Mouse (Mus musculus) intestine, embryonic 16.5 days (tissue): ENCODE results near the gene Sgms1. TPM values are rescaled to one million over a fixed set of nuclear protein-coding genes. Genes with fewer than 3 reads are reported as not detected.

Source experiments
- ATAC-seq: fragments of 200-750 bp; cut with Nextera tagmentation; 2 replicates; pipeline ENCODE4 v1.8.0; 2017; ENCODE audit warnings: moderate TSS enrichment, moderate library complexity
- H3K27ac ChIP-seq: fragments of 300-500 bp; sonication (generic); 2 replicates; pipeline ENCODE4 v1.5.1; 2014; ENCODE audit warnings: mild to moderate bottlenecking, low read length
- H3K27me3 ChIP-seq: fragments of 300-500 bp; sonication (generic); replicated peaks from 2 replicates; pipeline ENCODE4 v1.6.1; 2014; ENCODE audit warnings: low read length, control low read depth, mixed read lengths; ENCODE audit not compliant: control insufficient read depth, insufficient read depth
- H3K36me3 ChIP-seq: fragments of 300-500 bp; sonication (generic); 2 replicates; pipeline ENCODE4 v1.6.1; 2014; ENCODE audit warnings: low read length, control low read depth; ENCODE audit not compliant: control insufficient read depth, insufficient read depth
- H3K4me1 ChIP-seq: fragments of 300-500 bp; sonication (generic); 2 replicates; pipeline ENCODE4 v1.6.1; 2014; ENCODE audit warnings: low read length, control low read depth, mixed read lengths; ENCODE audit not compliant: control insufficient read depth, insufficient read depth
- H3K4me2 ChIP-seq: fragments of 300-500 bp; sonication (generic); 2 replicates; pipeline ENCODE4 v1.6.1; 2014; ENCODE audit warnings: low read depth, low read length, control low read depth
- H3K4me3 ChIP-seq: fragments of 300-500 bp; sonication (generic); 2 replicates; pipeline ENCODE4 v1.5.1; 2014; ENCODE audit warnings: mild to moderate bottlenecking, low read length
- H3K9ac ChIP-seq: fragments of 300-500 bp; sonication (generic); 2 replicates; pipeline ENCODE4 v1.6.1; 2014; ENCODE audit warnings: low read depth, low read length
- H3K9me3 ChIP-seq: fragments of 300-500 bp; sonication (generic); 2 replicates; pipeline ENCODE4 v1.6.1; 2016; ENCODE audit warnings: low read length, control low read depth; ENCODE audit not compliant: control insufficient read depth
- WGBS: fragments of 180-500 bp; shearing (Covaris S2); extraction: QIAGEN DNeasy Blood & Tissue Kit; methylation state at CpG from one replicate; pipeline ENCODE4 v1.1.7; 2014; 5-methylcytosine and 5-hydroxymethylcytosine counted together
- polyA plus RNA-seq: library from polyadenylated mRNA; unstranded; fragments of >200 nt; fragmentation: Nextera tagmentation; extraction: Ambion mirVana; gene quantifications from 2 replicates; pipeline ENCODE4 v1.2.1, GENCODE M21; 2015

Sgms1 gene
- polyA plus RNA-seq, 1 experiment from 2014 or later: 33.1 TPM

DNA sequence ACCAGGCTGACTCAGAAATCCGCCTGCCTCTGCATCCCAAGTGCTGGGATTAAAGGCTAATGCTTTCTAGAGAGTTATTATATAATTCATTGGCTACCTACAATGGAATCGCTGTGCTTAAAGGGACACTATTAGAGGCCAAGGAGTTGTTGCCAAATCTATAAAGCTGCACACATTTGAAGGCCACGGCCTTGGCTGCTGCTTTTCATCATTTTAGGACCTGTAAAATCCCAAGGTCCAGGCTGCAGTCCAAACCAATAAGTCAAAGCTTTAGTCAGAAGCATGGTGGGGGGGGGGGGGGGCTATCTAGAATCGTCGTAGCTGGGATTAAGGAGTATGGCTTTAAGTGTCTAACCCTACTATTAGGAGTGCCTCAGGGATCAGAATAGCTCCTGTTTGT, 9.0 kb upstream of the Sgms1 start:
- H3K4me2 ChIP-seq: no peak overlapping the region

DNA sequence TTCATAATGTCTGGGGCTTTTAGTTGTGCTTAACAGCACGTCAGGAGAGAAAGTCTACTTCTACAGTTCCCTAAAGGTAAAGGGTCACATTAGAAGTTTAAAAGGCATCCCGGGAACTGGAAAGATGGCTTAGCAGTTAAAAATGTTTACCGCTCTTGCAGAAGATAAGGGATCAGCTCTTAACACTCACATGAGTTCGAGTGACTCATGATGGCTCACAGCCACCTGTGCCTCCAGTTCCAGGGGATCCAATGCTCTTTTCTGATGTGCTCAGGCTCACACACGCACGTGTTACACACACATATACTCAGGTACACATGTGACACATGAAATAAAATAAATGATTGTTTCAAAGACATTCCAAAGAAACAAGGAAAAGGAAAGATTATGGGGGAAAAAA, 6.8 kb upstream of the Sgms1 start:
- Histone ChIP-seq H3K9me3 (no peaks in the 10 kb centered on the region), H3K4me3 (no peak overlapping the region), H3K36me3 (no peaks in the 10 kb centered on the region), H3K27ac (no peak overlapping the region), H3K4me2 (no peak overlapping the region), H3K4me1 (no peaks in the 10 kb centered on the region), H3K9ac (no peak overlapping the region), H3K27me3 (no peaks in the 10 kb centered on the region)
- no peak for ATAC-seq
- 71% methylated on average over 6 of the region's 6 CpGs for WGBS

More for the DNA sequence above, 9.0 kb upstream of the Sgms1 start:
- ATAC-seq: no peak
- Histone ChIP-seq H3K9me3 (no peaks in the 10 kb centered on the region), H3K36me3 (no peaks in the 10 kb centered on the region), H3K4me1 (no peaks in the 10 kb centered on the region), H3K4me3 (no peak overlapping the region), H3K9ac (no peak overlapping the region), H3K27me3 (no peaks in the 10 kb centered on the region), H3K27ac (no peak overlapping the region)
- WGBS: 72% methylated on average over 5 of the region's 5 CpGs

DNA sequence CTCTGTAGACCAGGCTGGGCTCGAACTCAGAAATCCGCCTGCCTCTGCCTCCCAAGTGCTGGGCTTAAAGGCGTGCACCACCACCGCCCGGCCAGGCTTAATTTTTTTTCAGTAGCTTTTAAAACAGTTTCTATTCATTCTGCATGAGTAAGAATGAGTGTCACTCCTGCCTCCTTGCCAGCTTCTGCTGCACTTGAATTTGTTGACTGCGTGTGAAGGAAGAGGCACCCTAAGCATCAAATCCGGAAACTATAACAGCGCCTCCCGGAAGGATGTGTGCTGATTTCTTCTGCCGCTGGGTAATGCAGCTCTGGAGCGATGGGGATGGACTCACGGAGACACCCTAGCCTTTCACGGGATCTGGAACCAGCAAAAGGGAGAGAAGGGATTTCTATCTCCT, 5.3 kb upstream of the Sgms1 start:
- no peak overlapping the region for H3K9ac ChIP-seq
- H3K4me1 ChIP-seq: peaks cover 5% of the 10 kb centered on the region
- H3K4me3 ChIP-seq: no peak overlapping the region
- no peaks in the 10 kb centered on the region for H3K9me3 ChIP-seq
- ATAC-seq: no peak
- H3K27me3 ChIP-seq: no peaks in the 10 kb centered on the region
- H3K36me3 ChIP-seq: no peaks in the 10 kb centered on the region
- whole genome bisulfite sequencing: 92% methylated on average over 13 of the region's 13 CpGs
- H3K27ac ChIP-seq: no peak overlapping the region
- H3K4me2 ChIP-seq: no peak overlapping the region

DNA sequence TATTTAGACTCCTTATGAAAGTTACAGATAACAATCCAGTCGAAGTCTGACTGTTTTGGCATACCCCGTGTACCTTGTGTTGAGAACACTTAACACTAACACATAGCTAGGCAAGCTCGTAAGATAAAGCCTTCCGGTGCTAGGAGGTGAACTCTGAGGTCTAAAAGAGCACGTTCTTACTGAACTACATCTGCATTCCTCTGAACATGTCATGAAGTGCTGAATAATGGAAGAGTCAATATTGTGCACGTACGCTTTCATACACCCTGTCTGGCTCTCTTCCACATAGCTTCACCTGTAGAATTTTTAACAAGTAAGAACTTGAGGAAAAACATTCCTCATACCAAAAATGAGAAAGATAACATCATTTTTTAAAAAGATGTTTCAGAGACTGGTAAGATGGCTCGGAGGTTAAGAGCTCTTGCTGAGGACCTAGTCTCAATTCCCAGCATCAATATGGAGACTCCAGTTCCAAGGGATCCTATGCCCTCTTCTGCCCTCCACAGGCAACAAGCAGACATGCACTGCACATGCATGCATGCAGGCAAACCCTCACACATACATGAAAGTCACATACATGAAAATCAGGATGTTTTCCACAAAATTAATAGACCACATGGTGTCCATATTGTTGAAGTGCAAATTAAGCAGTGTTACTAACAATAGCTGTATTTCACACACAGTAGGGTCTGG, 4.4 kb upstream of the Sgms1 start:
- H3K4me1 ChIP-seq: peaks cover 7% of the 10 kb centered on the region
- 85% methylated on average over 8 of the region's 8 CpGs for WGBS

DNA sequence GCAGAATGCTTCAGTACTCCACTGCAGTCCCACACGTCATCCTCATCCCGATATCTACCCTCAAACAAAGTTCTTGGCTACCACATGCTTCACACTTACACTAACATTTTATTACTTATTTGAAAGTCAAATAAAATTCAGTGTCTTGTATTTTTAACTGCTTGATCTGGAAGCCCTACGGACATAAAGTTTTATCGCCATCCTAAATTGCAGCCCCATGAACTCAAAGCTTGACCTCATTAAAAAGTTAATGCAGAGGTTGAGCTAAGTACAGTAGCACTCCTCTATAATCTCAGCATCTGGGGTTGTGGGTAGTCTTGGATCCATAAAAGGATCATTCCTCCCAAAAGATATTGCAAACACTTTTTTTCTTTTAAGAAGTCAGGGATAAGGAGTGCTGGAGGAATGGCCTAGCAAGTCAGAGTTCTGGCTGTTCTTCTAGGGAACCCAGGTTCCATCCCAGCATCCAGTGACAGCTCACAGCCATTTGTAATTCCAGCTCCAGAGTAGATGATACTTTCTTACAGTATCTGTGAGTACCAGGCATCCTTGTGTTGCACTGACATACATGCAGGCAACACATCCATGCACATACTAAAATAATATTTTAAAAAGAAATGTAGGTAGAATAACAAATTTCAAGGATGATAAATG, 3.7 kb upstream of the Sgms1 start:
- no peaks in the 10 kb centered on the region for H3K27me3 ChIP-seq
- H3K4me1 ChIP-seq: peaks cover 7% of the 10 kb centered on the region
- H3K36me3 ChIP-seq: no peaks in the 10 kb centered on the region
- no peak overlapping the region for H3K4me3 ChIP-seq
- no peak overlapping the region for H3K4me2 ChIP-seq
- no peaks in the 10 kb centered on the region for H3K9me3 ChIP-seq
- no peak overlapping the region for H3K27ac ChIP-seq
- WGBS: 84% methylated on average over 4 of the region's 4 CpGs
- no peak overlapping the region for H3K9ac ChIP-seq
- no peak for ATAC-seq

More for the DNA sequence above, 4.4 kb upstream of the Sgms1 start:
- H3K9me3 ChIP-seq: no peaks in the 10 kb centered on the region
- H3K36me3 ChIP-seq: no peaks in the 10 kb centered on the region
- no peak overlapping the region for H3K4me2 ChIP-seq
- no peak for ATAC-seq
- H3K27ac ChIP-seq: no peak overlapping the region
- H3K4me3 ChIP-seq: no peak overlapping the region
- no peaks in the 10 kb centered on the region for H3K27me3 ChIP-seq
- H3K9ac ChIP-seq: no peak overlapping the region

DNA sequence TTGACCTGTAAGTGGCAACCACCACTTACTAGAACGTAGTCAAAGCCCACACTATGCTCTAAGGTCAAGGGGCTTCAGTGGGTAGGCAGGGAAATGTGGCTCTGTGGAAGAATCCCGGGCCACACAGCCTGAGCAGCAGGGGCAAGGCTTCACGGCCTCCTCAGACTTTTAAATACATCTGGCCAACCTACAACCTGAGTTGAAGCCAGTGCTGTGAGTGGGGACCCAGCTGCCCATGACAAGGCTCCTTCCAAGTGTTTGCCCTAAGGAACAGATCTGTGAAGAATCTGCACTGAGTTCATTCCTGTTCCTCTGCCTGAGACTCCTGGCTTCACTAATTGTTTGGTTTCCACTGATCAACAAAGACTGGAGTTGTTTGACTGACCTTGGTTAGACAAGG, 1.9 kb upstream of the Sgms1 start:
- H3K4me2 ChIP-seq: no peak overlapping the region
- peaks cover 16% of the 10 kb centered on the region for H3K4me1 ChIP-seq
- H3K4me3 ChIP-seq: no peak overlapping the region
- WGBS: 95% methylated on average over 3 of the region's 3 CpGs
- H3K9ac ChIP-seq: no peak overlapping the region
- no peaks in the 10 kb centered on the region for H3K9me3 ChIP-seq
- H3K36me3 ChIP-seq: no peaks in the 10 kb centered on the region
- H3K27ac ChIP-seq: no peak overlapping the region
- H3K27me3 ChIP-seq: no peaks in the 10 kb centered on the region
- no peak for ATAC-seq

DNA sequence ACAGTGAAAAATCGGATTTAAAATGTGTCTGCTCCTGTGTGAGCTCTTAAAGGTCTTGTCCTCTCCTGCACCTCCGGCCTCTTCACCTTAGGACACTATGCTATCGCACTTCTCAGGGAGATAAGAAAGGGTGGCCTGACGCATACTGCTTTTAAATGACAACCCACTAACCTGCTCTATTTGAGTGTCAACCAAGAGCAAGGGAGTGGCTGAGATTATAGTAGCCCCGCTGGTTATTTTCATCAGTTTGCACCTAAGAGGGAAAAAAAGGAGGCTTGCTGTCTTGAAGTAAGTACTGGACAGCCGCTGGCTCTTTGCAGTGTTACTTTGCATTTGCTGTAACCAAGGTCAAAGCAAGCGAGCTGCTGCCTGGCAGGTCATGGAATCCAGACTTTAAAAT, 602 bp upstream of the Sgms1 start:
- no peaks in the 10 kb centered on the region for H3K9me3 ChIP-seq
- H3K27me3 ChIP-seq: no peaks in the 10 kb centered on the region
- 61% methylated on average over 7 of the region's 7 CpGs for WGBS
- peak overlapping the region; percentile 93 for H3K4me2 ChIP-seq
- no peak for ATAC-seq
- H3K4me3 ChIP-seq: peak overlapping the region; percentile 87
- peaks cover 19% of the 10 kb centered on the region for H3K4me1 ChIP-seq
- H3K27ac ChIP-seq: peak overlapping the region; percentile 96; the same call in 1 of the 2 replicates
- H3K36me3 ChIP-seq: no peaks in the 10 kb centered on the region
- peak overlapping the region; percentile 94; the same call in 1 of the 2 replicates for H3K9ac ChIP-seq

DNA sequence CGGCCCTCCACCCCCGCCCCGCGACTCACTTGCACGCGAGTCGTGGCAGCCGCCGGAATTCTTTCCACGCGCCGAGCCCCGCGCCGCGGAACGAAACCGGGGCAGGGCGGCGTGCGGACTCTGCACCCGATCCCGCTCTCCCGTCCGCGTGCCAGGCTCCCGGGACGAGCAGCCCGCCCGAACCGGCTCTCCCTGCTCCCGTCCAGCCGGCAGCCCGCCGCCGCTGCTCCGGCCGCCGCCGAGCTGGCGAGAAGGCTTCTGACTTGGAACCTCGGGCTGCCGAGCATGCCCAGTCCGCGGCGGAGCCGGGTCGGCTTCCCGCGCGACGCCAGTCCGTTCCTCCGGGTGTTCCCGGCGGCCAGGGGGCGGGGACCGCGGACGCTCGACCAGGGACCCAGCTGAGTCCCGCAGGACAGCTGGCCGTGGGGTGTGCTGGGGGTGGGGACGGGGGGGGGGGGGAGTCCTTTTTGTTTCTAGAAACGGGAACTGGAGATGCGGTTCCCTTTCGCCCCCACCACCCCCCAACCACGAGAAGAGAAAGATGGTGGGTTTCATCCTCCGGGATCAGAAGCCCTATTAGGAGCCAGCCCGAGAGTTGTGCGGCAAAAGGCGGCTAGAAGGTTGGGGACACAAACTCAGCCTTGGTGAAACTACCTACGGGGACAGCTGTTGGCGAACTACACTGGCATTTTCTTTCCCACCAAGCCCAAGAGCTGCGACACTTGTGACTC, 1.2 kb downstream of the Sgms1 start:
- H3K9me3 ChIP-seq: no peaks in the 10 kb centered on the region
- H3K27ac ChIP-seq: peak overlapping the region; percentile 96
- peak overlapping the region; percentile 87 for H3K4me3 ChIP-seq
- peak overlapping the region; percentile 94 for H3K9ac ChIP-seq
- WGBS: under 1% methylated on average over 73 of the region's 75 CpGs
- no peaks in the 10 kb centered on the region for H3K27me3 ChIP-seq
- H3K36me3 ChIP-seq: no peaks in the 10 kb centered on the region
- H3K4me1 ChIP-seq: peaks cover 19% of the 10 kb centered on the region
- peak overlapping the region; percentile 93 for H3K4me2 ChIP-seq
- peak; percentile 92 for ATAC-seq

DNA sequence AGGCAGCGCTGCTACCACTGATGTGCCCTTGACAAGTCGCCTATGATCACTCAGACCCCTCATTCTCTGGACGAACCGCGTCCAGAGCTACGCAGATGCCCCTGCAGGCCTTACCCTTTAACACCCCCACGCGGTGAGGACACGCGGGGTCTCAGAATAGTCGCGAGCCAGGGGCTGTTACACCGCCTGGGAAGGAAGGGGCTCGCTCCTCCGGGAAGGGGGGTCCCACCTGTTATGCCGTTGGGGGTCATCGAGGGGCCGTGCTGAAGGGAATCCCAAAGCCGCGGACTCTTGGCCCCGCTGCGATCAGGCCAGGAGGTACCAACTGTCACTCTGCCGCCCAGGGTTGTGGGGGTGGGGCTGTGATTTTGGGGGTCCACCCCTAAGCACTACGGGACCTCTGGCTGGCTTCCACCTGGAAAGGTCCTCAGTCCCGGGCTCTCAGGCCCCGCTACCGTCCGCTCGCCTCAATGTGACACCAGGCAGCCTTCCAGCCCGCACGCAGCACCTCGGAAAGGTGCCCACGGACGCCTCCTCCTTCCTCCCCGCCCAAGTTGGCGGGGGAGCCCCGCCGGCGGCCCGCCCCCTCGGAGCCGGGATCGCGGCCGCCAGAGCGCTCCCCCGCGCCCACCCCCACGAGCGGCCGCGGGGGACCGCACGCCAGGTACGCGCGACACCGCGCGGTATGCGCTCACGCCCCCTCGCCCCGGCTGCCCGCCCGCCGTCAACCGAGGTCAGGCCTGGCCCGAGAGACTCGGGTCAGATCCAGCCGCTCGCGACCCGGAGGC, 1.9 kb downstream of the Sgms1 start:
- H3K36me3 ChIP-seq: no peaks in the 10 kb centered on the region
- peaks cover 19% of the 10 kb centered on the region for H3K4me1 ChIP-seq
- H3K4me2 ChIP-seq: peak overlapping the region; percentile 93
- H3K9ac ChIP-seq: peak overlapping the region; percentile 94
- peak overlapping the region; percentile 96 for H3K27ac ChIP-seq
- peak overlapping the region; percentile 87 for H3K4me3 ChIP-seq
- WGBS: 2% methylated on average over 53 of the region's 74 CpGs
- no peaks in the 10 kb centered on the region for H3K27me3 ChIP-seq
- ATAC-seq: peak; percentile 39
- H3K9me3 ChIP-seq: no peaks in the 10 kb centered on the region
